Mouse (Mus musculus): ENCODE measurements around the gene Vmn2r75.
A peak's percentile ranks its signal among the peaks of the same experiment; 100 is the strongest.
"Not testable (repeated sequence)": the region's sequence is repeated elsewhere in the genome, so short reads cannot be mapped to it uniquely, and the experiment has no call there.

Vmn2r75 gene

DNA sequence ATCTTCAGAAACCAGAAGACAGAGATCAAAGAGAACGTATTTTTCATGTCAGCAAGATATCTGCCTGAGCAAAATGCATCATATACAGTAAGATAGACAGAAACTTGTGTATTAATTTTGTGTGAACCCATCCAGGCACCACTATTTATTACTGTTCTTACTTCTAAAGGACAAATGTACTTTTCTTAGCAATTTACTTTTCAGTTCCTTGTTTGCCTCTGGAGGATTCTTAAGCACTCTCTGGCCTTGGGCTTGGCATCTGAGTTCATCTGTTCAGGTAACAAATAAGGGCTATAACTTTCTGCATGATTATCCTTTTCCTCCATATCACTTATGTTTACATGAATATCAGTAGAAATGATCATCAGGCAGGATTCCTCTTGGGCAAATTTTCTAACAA, at the start of gene Vmn2r75:
Gene Vmn2r75, minus strand, starts transcription at position 101 of the 400 bp plus-strand sequence.
- not testable (repeated sequence) for DNase-seq (ENCODE audit: low read depth, low spot score)

DNA sequence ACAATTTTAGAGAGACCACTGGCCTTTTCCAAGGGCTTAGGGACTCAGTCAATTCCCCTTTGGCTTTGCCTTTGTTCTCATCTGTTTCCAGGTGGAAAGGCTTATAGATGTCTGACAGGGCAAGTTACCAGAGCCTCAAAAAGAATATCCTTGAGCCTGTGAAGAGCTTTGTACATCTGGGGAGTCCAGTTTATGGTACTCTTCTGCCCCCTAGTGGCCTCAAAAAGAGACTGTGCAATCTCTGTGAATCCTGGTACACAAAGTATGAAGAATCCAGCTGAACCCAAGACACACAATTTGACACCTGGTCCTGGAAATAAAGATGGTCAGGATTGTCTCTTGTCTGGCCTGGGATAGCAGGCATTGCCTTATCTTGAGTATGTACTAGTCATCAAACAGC, 39.8 kb upstream of the Vmn2r75 start:
- DNase-seq (ENCODE audit: low read depth, low spot score), result peak; percentile 16

Data from retina, adult 2 months (tissue).